Mouse (Mus musculus): Measurements from ENCODE around the gene Ttc34. TPM values are rescaled to one million over a fixed set of nuclear protein-coding genes. Genes with fewer than 3 reads are reported as not detected.

Gene Ttc34
- polyA plus RNA-seq, 1 experiment from 2014 or later: 0.30 TPM

- Histone ChIP-seq H3K27ac (no peak overlapping the region), H3K27me3 (ENCODE audit: insufficient read depth, low read length) (no peaks in the 10 kb centered on the region), H3K4me2 (ENCODE audit: low read length) (no peak overlapping the region), H3K9me3 (replicated peaks; ENCODE audit: low read length) (no peaks in the 10 kb centered on the region), H3K36me3 (ENCODE audit: insufficient read depth, low read length) (no peaks in the 10 kb centered on the region), H3K9ac (ENCODE audit: low read depth, low read length) (0 out of 2 replicates have a peak overlapping the region, but pooled peaks have one; percentile 15), H3K4me1 (replicated peaks; ENCODE audit: insufficient read depth, low read length) (no peaks in the 10 kb centered on the region), H3K4me3 (replicated peaks; ENCODE audit: low read depth, low read length) (no peak overlapping the region)
- WGBS: 35% methylated on average over 15 of the region's 15 CpGs
- no peak for TF ChIP-seq CTCF (IDR thresholded peaks at IDR 0.05; ENCODE audit: low read depth)
- no peak for ATAC-seq (replicated peaks; ENCODE audit: low FRiP score, low read depth)
- peak; percentile 8 for DNase-seq (ENCODE audit: low spot score)
Measured at GRCm38 (mm10) chr4:154910606-154911522, 73.6 kb downstream of the Ttc34 start.

DNA sequence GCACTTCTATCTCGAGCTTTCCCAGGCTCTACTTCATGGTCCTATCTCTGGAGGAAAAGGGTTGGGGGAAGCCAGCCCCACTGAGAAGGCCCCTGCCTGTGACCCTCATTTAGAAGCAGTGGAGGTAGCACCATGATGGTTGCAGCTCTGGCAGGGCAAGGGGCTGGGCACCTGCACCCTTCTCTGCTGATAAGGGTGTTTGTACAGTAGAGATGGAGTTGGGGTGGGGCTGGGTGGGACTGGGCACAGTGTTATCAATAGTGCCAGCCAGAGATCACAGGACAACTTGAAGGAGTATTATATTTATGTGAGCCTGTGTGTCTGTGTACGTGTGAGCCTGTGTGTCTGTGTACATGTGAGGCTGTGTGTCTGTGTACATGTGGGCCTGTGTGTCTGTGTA lies 74.4 kb downstream of the Ttc34 start:
- H3K27ac ChIP-seq: no peak overlapping the region
- H3K9ac ChIP-seq (ENCODE audit: low read depth, low read length): no peak overlapping the region
- H3K27me3 ChIP-seq (ENCODE audit: insufficient read depth, low read length): no peaks in the 10 kb centered on the region
- TF ChIP-seq CTCF (IDR thresholded peaks at IDR 0.05; ENCODE audit: low read depth): no peak
- ATAC-seq (replicated peaks; ENCODE audit: low FRiP score, low read depth): no peak
- no peaks in the 10 kb centered on the region for H3K36me3 ChIP-seq (ENCODE audit: insufficient read depth, low read length)
- no peaks in the 10 kb centered on the region for H3K4me1 ChIP-seq (replicated peaks; ENCODE audit: insufficient read depth, low read length)
- WGBS: 73% methylated on average over 2 of the region's 2 CpGs
- H3K4me2 ChIP-seq (ENCODE audit: low read length): no peak overlapping the region
- H3K4me3 ChIP-seq (replicated peaks; ENCODE audit: low read depth, low read length): no peak overlapping the region
- no peak for DNase-seq (ENCODE audit: low spot score)
- H3K9me3 ChIP-seq (replicated peaks; ENCODE audit: low read length): no peaks in the 10 kb centered on the region

DNA sequence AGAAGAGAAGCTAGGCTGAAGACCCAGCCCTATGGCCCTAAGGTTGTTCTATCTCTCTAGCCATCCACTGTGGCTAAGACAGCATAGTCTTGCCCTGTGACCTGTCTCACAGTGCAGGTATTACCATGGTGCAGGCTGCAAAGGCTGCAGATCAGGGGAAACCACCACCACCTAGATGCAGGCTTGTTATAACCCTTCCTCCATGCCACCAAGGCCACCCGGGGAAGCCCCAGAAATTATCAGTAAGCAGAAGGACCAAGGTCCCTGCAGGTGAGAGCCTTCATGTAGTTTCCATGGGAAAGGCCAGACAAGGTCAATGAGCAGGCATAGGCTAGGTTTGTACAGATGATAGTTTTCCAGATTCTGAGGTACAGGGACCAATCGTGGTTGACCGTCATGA lies 76.6 kb downstream of the Ttc34 start:
- DNase-seq (ENCODE audit: low spot score) (no peak), ATAC-seq (replicated peaks; ENCODE audit: low FRiP score, low read depth) (no peak)
- Histone ChIP-seq H3K4me2 (ENCODE audit: low read length) (no peak overlapping the region), H3K9me3 (replicated peaks; ENCODE audit: low read length) (no peaks in the 10 kb centered on the region), H3K27ac (no peak overlapping the region), H3K4me3 (replicated peaks; ENCODE audit: low read depth, low read length) (no peak overlapping the region), H3K9ac (ENCODE audit: low read depth, low read length) (no peak overlapping the region), H3K4me1 (replicated peaks; ENCODE audit: insufficient read depth, low read length) (no peaks in the 10 kb centered on the region), H3K27me3 (ENCODE audit: insufficient read depth, low read length) (no peaks in the 10 kb centered on the region), H3K36me3 (ENCODE audit: insufficient read depth, low read length) (no peaks in the 10 kb centered on the region)
- 93% methylated on average over 3 of the region's 3 CpGs for WGBS
- no peak for TF ChIP-seq CTCF (IDR thresholded peaks at IDR 0.05; ENCODE audit: low read depth)

GRCm38 (mm10) chr4:154914252-154914651 lies 77.0 kb downstream of the Ttc34 start:
- Histone ChIP-seq H3K9me3 (replicated peaks; ENCODE audit: low read length) (no peaks in the 10 kb centered on the region), H3K9ac (ENCODE audit: low read depth, low read length) (no peak overlapping the region), H3K4me1 (replicated peaks; ENCODE audit: insufficient read depth, low read length) (no peaks in the 10 kb centered on the region), H3K4me3 (replicated peaks; ENCODE audit: low read depth, low read length) (no peak overlapping the region), H3K36me3 (ENCODE audit: insufficient read depth, low read length) (no peaks in the 10 kb centered on the region), H3K4me2 (ENCODE audit: low read length) (no peak overlapping the region), H3K27ac (no peak overlapping the region), H3K27me3 (ENCODE audit: insufficient read depth, low read length) (no peaks in the 10 kb centered on the region)
- DNase-seq (ENCODE audit: low spot score): no peak
- ATAC-seq (replicated peaks; ENCODE audit: low FRiP score, low read depth): no peak
- no peak for TF ChIP-seq CTCF (IDR thresholded peaks at IDR 0.05; ENCODE audit: low read depth)
- 95% methylated on average over 4 of the region's 4 CpGs for WGBS

DNA sequence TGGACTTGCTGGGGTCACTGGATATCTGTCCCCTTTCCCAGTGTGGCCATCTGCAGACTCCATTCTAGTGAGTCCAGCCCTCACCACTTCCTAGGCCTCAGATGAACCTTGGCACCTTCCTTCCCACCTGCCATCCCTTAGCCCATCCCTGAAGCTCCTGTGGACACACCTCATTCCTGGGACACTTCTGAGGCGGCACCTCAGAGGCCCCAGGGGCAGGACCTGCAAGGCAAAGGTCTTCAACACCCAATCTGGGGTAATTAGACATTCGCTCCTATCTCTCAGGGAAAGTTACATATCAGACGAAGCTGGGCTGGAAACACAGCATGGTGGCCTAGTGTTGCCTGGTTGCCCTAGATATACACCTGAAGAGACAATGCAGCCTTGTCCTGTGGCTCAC lies 77.4 kb downstream of the Ttc34 start:
- Histone ChIP-seq H3K4me1 (replicated peaks; ENCODE audit: insufficient read depth, low read length) (no peaks in the 10 kb centered on the region), H3K9me3 (replicated peaks; ENCODE audit: low read length) (no peaks in the 10 kb centered on the region), H3K27me3 (ENCODE audit: insufficient read depth, low read length) (no peaks in the 10 kb centered on the region), H3K4me2 (ENCODE audit: low read length) (no peak overlapping the region), H3K9ac (ENCODE audit: low read depth, low read length) (no peak overlapping the region), H3K27ac (no peak overlapping the region), H3K4me3 (replicated peaks; ENCODE audit: low read depth, low read length) (no peak overlapping the region), H3K36me3 (ENCODE audit: insufficient read depth, low read length) (no peaks in the 10 kb centered on the region)
- no peak for TF ChIP-seq CTCF (IDR thresholded peaks at IDR 0.05; ENCODE audit: low read depth)
- DNase-seq (ENCODE audit: low spot score) (no peak), ATAC-seq (replicated peaks; ENCODE audit: low FRiP score, low read depth) (no peak)
- WGBS: 84% methylated on average over 3 of the region's 3 CpGs

- no peaks in the 10 kb centered on the region for H3K4me1 ChIP-seq (replicated peaks; ENCODE audit: insufficient read depth, low read length)
- no peak for TF ChIP-seq CTCF (IDR thresholded peaks at IDR 0.05; ENCODE audit: low read depth)
- no peak overlapping the region for H3K9ac ChIP-seq (ENCODE audit: low read depth, low read length)
- H3K36me3 ChIP-seq (ENCODE audit: insufficient read depth, low read length): no peaks in the 10 kb centered on the region
- ATAC-seq (replicated peaks; ENCODE audit: low FRiP score, low read depth) (no peak), DNase-seq (ENCODE audit: low spot score) (no peak)
- 69% methylated on average over 10 of the region's 10 CpGs for WGBS
- no peak overlapping the region for H3K27ac ChIP-seq
- H3K27me3 ChIP-seq (ENCODE audit: insufficient read depth, low read length): no peaks in the 10 kb centered on the region
- no peak overlapping the region for H3K4me3 ChIP-seq (replicated peaks; ENCODE audit: low read depth, low read length)
- no peak overlapping the region for H3K4me2 ChIP-seq (ENCODE audit: low read length)
- no peaks in the 10 kb centered on the region for H3K9me3 ChIP-seq (replicated peaks; ENCODE audit: low read length)
Measured at GRCm38 (mm10) chr4:154915286-154915685, 78.0 kb downstream of the Ttc34 start.

Measured in kidney, postnatal 0 days (tissue).